Mouse (Mus musculus): ENCODE results near the gene Dmpk. TPM values are rescaled to one million over a fixed set of nuclear protein-coding genes. Genes with fewer than 3 reads are reported as not detected.

Dmpk gene
- polyA plus RNA-seq, 1 experiment from 2014 or later = 13.7 TPM

- peak overlapping the region; percentile 96 for H3K9ac ChIP-seq
- under 1% methylated on average over 22 of the region's 22 CpGs for WGBS
- H3K4me1 ChIP-seq = peaks cover 28% of the 10 kb centered on the region
- H3K27ac ChIP-seq = peak overlapping the region; percentile 20; the same call in 1 of the 2 replicates
- peaks cover 40% of the 10 kb centered on the region for H3K36me3 ChIP-seq
- no peaks in the 10 kb centered on the region for H3K9me3 ChIP-seq
- H3K4me3 ChIP-seq = peak overlapping the region; percentile 97
- H3K4me2 ChIP-seq (replicated peaks) = peak overlapping the region; percentile 95
- no peak for ATAC-seq (ENCODE audit: low FRiP score, low read depth)
- H3K27me3 ChIP-seq (replicated peaks) = no peaks in the 10 kb centered on the region
Observed at GRCm38 (mm10) chr7:19076586-19076991, 7.1 kb upstream of the Dmpk start.

DNA sequence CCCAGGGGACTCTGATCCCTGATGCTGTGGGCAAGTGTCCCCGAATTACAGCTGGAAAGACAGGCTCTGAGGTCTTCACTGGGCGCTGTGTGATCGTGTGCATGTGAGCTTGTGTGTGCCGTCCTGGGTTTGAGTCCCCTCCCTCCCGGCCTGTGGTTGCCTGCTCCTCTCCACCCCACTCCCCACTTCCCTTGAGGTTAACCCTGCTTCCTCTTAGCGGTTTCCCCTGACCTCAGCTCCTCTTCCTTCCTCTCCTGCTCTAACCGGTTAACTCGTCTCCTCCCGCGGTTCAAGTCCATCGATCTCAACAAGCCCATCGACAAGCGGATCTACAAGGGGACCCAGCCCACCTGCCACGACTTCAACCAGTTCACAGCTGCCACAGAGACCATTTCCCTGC, 5.9 kb upstream of the Dmpk start:
- 82% methylated on average over 14 of the region's 14 CpGs for WGBS
- Histone ChIP-seq H3K9ac (0 out of 2 replicates have a peak overlapping the region, but pooled peaks have one; percentile 96), H3K4me2 (replicated peaks) (peak overlapping the region; percentile 95), H3K4me3 (0 out of 2 replicates have a peak overlapping the region, but pooled peaks have one; percentile 97), H3K9me3 (no peaks in the 10 kb centered on the region), H3K27me3 (replicated peaks) (no peaks in the 10 kb centered on the region), H3K4me1 (peaks cover 28% of the 10 kb centered on the region), H3K27ac (no peak overlapping the region), H3K36me3 (peaks cover 51% of the 10 kb centered on the region)
- ATAC-seq (ENCODE audit: low FRiP score, low read depth) = no peak

DNA sequence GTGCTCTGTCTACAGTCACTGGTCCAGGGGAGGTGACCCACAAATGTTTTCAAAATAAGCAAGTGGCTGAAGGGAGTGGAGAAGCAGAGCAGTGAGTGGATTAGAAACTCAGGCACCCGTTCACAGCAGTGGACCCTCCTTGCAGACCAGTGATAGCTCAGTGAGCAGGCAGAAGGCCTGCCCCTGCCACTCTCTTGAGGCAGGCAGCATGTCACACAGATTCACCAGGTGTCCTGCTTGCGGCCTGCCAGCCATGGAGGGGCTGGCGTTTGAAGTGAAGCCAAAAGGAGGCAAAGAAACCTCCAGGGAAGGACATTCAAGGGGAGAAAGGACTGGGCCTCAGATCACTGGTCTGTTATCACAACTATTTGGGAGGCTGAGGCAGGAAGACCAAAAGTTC, 4.9 kb upstream of the Dmpk start:
- H3K36me3 ChIP-seq = peaks cover 61% of the 10 kb centered on the region
- WGBS = 90% methylated on average over 3 of the region's 3 CpGs

DNA sequence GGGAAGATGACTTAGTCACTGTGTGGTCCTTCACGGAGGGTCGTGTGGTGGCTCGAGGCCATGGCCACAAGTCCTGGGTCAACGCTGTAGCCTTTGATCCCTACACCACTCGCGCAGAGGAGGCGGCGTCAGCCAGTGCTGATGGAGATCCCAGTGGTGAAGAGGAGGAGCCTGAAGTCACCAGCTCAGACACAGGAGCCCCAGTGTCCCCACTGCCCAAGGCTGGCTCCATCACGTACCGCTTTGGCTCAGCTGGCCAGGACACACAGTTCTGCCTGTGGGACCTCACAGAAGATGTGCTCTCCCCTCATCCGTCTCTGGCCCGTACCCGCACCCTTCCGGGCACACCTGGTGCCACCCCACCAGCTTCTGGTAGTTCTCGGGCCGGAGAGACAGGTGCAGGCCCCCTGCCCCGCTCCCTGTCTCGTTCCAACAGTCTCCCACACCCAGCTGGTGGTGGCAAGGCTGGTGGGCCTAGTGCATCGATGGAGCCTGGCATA, 3.1 kb upstream of the Dmpk start:
- H3K4me1 ChIP-seq = peaks cover 50% of the 10 kb centered on the region
- WGBS = 88% methylated on average over 19 of the region's 19 CpGs
- H3K4me3 ChIP-seq = no peak overlapping the region
- H3K27ac ChIP-seq = no peak overlapping the region
- H3K9me3 ChIP-seq = no peaks in the 10 kb centered on the region
- H3K27me3 ChIP-seq (replicated peaks) = no peaks in the 10 kb centered on the region; the same call in 1 of the 2 replicates
- H3K9ac ChIP-seq = no peak overlapping the region
- H3K36me3 ChIP-seq = peaks cover 63% of the 10 kb centered on the region
- H3K4me2 ChIP-seq (replicated peaks) = no peak overlapping the region
- ATAC-seq (ENCODE audit: low FRiP score, low read depth) = no peak

More for the DNA sequence above, 4.9 kb upstream of the Dmpk start:
- Histone ChIP-seq H3K9me3 (no peaks in the 10 kb centered on the region), H3K4me3 (no peak overlapping the region), H3K27ac (no peak overlapping the region), H3K27me3 (replicated peaks) (no peaks in the 10 kb centered on the region; the same call in 1 of the 2 replicates), H3K9ac (no peak overlapping the region), H3K4me1 (peaks cover 36% of the 10 kb centered on the region), H3K4me2 (replicated peaks) (no peak overlapping the region)
- no peak for ATAC-seq (ENCODE audit: low FRiP score, low read depth)

GRCm38 (mm10) chr7:19082171-19082570, 1.5 kb upstream of the Dmpk start:
- H3K4me1 ChIP-seq = peaks cover 47% of the 10 kb centered on the region
- WGBS = 87% methylated on average over 4 of the region's 4 CpGs

GRCm38 (mm10) chr7:19083096-19083495, 553 bp upstream of the Dmpk start:
- no peaks in the 10 kb centered on the region; the same call in 1 of the 2 replicates for H3K27me3 ChIP-seq (replicated peaks)
- H3K9ac ChIP-seq = no peak overlapping the region
- no peak overlapping the region for H3K4me3 ChIP-seq
- peaks cover 38% of the 10 kb centered on the region for H3K4me1 ChIP-seq
- H3K4me2 ChIP-seq (replicated peaks) = peak overlapping the region; percentile 22; the same call in 1 of the 2 replicates
- no peak overlapping the region for H3K27ac ChIP-seq
- ATAC-seq (ENCODE audit: low FRiP score, low read depth) = no peak
- 66% methylated on average over 6 of the region's 6 CpGs for WGBS
- H3K36me3 ChIP-seq = peaks cover 73% of the 10 kb centered on the region
- H3K9me3 ChIP-seq = no peaks in the 10 kb centered on the region

More at GRCm38 (mm10) chr7:19082171-19082570, 1.5 kb upstream of the Dmpk start:
- no peak overlapping the region for H3K9ac ChIP-seq
- H3K27ac ChIP-seq = no peak overlapping the region
- no peak overlapping the region for H3K4me2 ChIP-seq (replicated peaks)
- H3K9me3 ChIP-seq = no peaks in the 10 kb centered on the region
- no peak for ATAC-seq (ENCODE audit: low FRiP score, low read depth)
- H3K36me3 ChIP-seq = peaks cover 70% of the 10 kb centered on the region
- no peaks in the 10 kb centered on the region; the same call in 1 of the 2 replicates for H3K27me3 ChIP-seq (replicated peaks)
- no peak overlapping the region for H3K4me3 ChIP-seq

- H3K27me3 ChIP-seq (replicated peaks) = no peaks in the 10 kb centered on the region; the same call in 1 of the 2 replicates
- H3K9ac ChIP-seq = 0 out of 2 replicates have a peak overlapping the region, but pooled peaks have one; percentile 8
- no peak overlapping the region for H3K27ac ChIP-seq
- no peak overlapping the region for H3K4me3 ChIP-seq
- H3K4me1 ChIP-seq = peaks cover 30% of the 10 kb centered on the region
- 75% methylated on average over 6 of the region's 6 CpGs for WGBS
- no peaks in the 10 kb centered on the region for H3K9me3 ChIP-seq
- ATAC-seq (ENCODE audit: low FRiP score, low read depth) = no peak
- H3K4me2 ChIP-seq (replicated peaks) = peak overlapping the region; percentile 22; the same call in 1 of the 2 replicates
- H3K36me3 ChIP-seq = peaks cover 65% of the 10 kb centered on the region
Observed at GRCm38 (mm10) chr7:19084277-19084771, 675 bp downstream of the Dmpk start.

GRCm38 (mm10) chr7:19084921-19085473, 1.3 kb downstream of the Dmpk start:
- peaks cover 63% of the 10 kb centered on the region for H3K36me3 ChIP-seq
- H3K27me3 ChIP-seq (replicated peaks) = no peaks in the 10 kb centered on the region; the same call in 1 of the 2 replicates
- WGBS = 22% methylated on average over 9 of the region's 9 CpGs
- H3K4me1 ChIP-seq = peaks cover 30% of the 10 kb centered on the region
- no peaks in the 10 kb centered on the region for H3K9me3 ChIP-seq
- H3K27ac ChIP-seq = no peak overlapping the region
- no peak for ATAC-seq (ENCODE audit: low FRiP score, low read depth)
- no peak overlapping the region for H3K4me2 ChIP-seq (replicated peaks)
- H3K9ac ChIP-seq = peak overlapping the region; percentile 22; the same call in 1 of the 2 replicates
- no peak overlapping the region for H3K4me3 ChIP-seq

DNA sequence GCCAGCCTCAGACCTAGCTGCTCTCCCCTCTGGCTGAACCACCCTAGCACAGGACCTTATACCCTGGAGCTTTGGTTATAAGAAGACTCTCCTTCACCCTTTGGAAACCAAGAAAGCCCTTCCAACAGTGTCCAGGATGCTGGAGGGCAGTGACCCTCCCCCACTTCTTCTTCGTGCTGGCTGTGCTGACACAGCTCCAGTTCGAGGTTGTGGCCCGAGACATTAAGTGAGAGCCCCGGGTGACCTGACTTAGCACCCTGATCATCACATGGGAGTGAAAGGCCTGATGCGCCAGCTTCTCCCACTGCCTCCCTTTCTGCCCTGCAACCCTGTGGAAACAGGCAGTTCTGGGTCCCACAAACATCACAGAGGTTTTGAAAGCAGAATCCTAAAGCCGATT, 1.8 kb downstream of the Dmpk start:
- Histone ChIP-seq H3K27ac (no peak overlapping the region), H3K27me3 (replicated peaks) (peaks cover under 1% of the 10 kb centered on the region), H3K4me1 (peaks cover 30% of the 10 kb centered on the region), H3K9ac (peak overlapping the region; percentile 22; the same call in 1 of the 2 replicates), H3K4me2 (replicated peaks) (peak overlapping the region; percentile 30; the same call in 1 of the 2 replicates), H3K36me3 (peaks cover 63% of the 10 kb centered on the region), H3K9me3 (no peaks in the 10 kb centered on the region), H3K4me3 (no peak overlapping the region)
- 7% methylated on average over 6 of the region's 6 CpGs for WGBS
- no peak for ATAC-seq (ENCODE audit: low FRiP score, low read depth)

GRCm38 (mm10) chr7:19086042-19086441, 2.4 kb downstream of the Dmpk start:
- Histone ChIP-seq H3K9me3 (no peaks in the 10 kb centered on the region), H3K4me3 (no peak overlapping the region), H3K27me3 (replicated peaks) (peaks cover 6% of the 10 kb centered on the region), H3K4me1 (peaks cover 30% of the 10 kb centered on the region), H3K9ac (no peak overlapping the region), H3K27ac (no peak overlapping the region), H3K4me2 (replicated peaks) (peak overlapping the region; percentile 30; the same call in 1 of the 2 replicates), H3K36me3 (peaks cover 62% of the 10 kb centered on the region)
- WGBS = 10% methylated on average over 14 of the region's 14 CpGs
- ATAC-seq (ENCODE audit: low FRiP score, low read depth) = no peak

- WGBS = 56% methylated on average over 18 of the region's 18 CpGs
- H3K36me3 ChIP-seq = peaks cover 60% of the 10 kb centered on the region
- H3K4me3 ChIP-seq = no peak overlapping the region
- H3K27ac ChIP-seq = no peak overlapping the region
- H3K9me3 ChIP-seq = no peaks in the 10 kb centered on the region
- H3K4me1 ChIP-seq = peaks cover 33% of the 10 kb centered on the region
- no peak for ATAC-seq (ENCODE audit: low FRiP score, low read depth)
- peaks cover 13% of the 10 kb centered on the region for H3K27me3 ChIP-seq (replicated peaks)
- no peak overlapping the region for H3K9ac ChIP-seq
- no peak overlapping the region for H3K4me2 ChIP-seq (replicated peaks)
Observed at GRCm38 (mm10) chr7:19086760-19087159, 3.1 kb downstream of the Dmpk start.

GRCm38 (mm10) chr7:19088813-19089212, 5.2 kb downstream of the Dmpk start:
- Histone ChIP-seq H3K4me3 (no peak overlapping the region), H3K27ac (no peak overlapping the region), H3K27me3 (replicated peaks) (peaks cover 16% of the 10 kb centered on the region), H3K4me1 (peaks cover 45% of the 10 kb centered on the region), H3K36me3 (peaks cover 45% of the 10 kb centered on the region), H3K9ac (no peak overlapping the region), H3K4me2 (replicated peaks) (no peak overlapping the region), H3K9me3 (no peaks in the 10 kb centered on the region)
- no peak for ATAC-seq (ENCODE audit: low FRiP score, low read depth)
- 45% methylated on average over 10 of the region's 10 CpGs for WGBS

Data from neural tube, embryonic 12.5 days (tissue).